Mouse (Mus musculus): ENCODE results near the gene Ccnl2.

DNA sequence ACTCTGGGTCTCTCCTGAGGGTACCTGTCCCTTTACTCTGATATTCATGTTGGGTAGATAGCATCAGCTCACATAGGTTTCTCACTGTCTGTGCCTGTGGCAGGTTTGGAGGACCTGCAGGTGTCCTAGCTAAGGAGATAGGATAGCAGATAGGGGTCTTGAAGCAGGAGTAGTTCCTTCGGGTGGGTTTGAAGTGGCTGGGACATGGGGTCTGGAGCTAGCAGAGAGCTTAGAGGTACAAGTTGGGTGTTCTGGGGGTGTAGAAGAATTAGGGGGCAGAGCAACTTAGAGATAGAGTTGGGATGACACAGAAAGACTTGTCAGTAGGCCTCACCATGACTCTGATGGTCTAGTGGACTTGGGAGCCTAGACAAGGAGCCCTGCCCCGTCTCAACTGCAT lies 37.1 kb downstream of the Ccnl2 start:
- TF ChIP-seq CTCF (IDR thresholded peaks at IDR 0.05; ENCODE audit: insufficient read depth, low read length) (no peak), POLR2A (IDR thresholded peaks at IDR 0.05; ENCODE audit: borderline replicate concordance, extremely low read depth, low read depth, low read length) (no peak)

All from lung, adult 2 months (tissue).